Mouse (Mus musculus) cerebellum, adult 2 months (tissue): Measurements from ENCODE around the gene Dner.

Experiments
- CTCF ChIP-seq: fragments of 200-500 bp; IDR thresholded peaks from 2 replicates; pipeline ENCODE4 v1.5.1; 2011; ENCODE audit warnings: low read depth, mild to moderate bottlenecking, control low read depth, low read length, moderate library complexity, borderline replicate concordance; ENCODE audit not compliant: insufficient read depth
- POLR2A ChIP-seq: fragments of 200-500 bp; IDR thresholded peaks from 2 replicates; pipeline ENCODE4 v1.6.1; 2011; ENCODE audit warnings: low read length, control low read depth, borderline replicate concordance; ENCODE audit not compliant: insufficient read depth

GRCm38 (mm10) chr1:84518347-84518746 lies 177.7 kb downstream of the Dner start:
- TF ChIP-seq CTCF (no peak), POLR2A (no peak)
